Mouse (Mus musculus) bone marrow macrophage, adult 2 months (primary cell): Measurements from ENCODE around the gene Sall2. TPM values are rescaled to one million over a fixed set of nuclear protein-coding genes. Genes with fewer than 3 reads are reported as not detected.
"Not testable (repeated sequence)": the region's sequence is repeated elsewhere in the genome, so short reads cannot be mapped to it uniquely, and the experiment has no call there.

Source experiments
- H3K27ac ChIP-seq: 2 replicates; pipeline ENCODE4 v1.5.1; 2012; ENCODE audit warnings: low read depth, low read length; ENCODE audit not compliant: insufficient read depth
- H3K4me1 ChIP-seq: 2 replicates; pipeline ENCODE4 v1.6.1; 2012; ENCODE audit warnings: low read length; ENCODE audit not compliant: control insufficient read depth, insufficient read depth
- H3K4me3 ChIP-seq: 2 replicates; pipeline ENCODE4 v1.5.1; 2012; ENCODE audit warnings: mild to moderate bottlenecking, low read length, moderate library complexity; ENCODE audit not compliant: insufficient read depth
- CTCF ChIP-seq: IDR thresholded peaks from 2 replicates; pipeline ENCODE4 v1.5.1; 2012; ENCODE audit warnings: low read depth, mild to moderate bottlenecking, low read length, moderate library complexity
- POLR2A ChIP-seq: IDR thresholded peaks from 2 replicates; pipeline ENCODE4 v1.6.1; 2012; ENCODE audit warnings: mild to moderate bottlenecking, low read depth, low read length, borderline replicate concordance
- polyA plus RNA-seq: library from polyadenylated mRNA; stranded (reverse); fragments of >200 nt; gene quantifications from 2 replicates; pipeline ENCODE4 v1.2.4, GENCODE M21; 2012; ENCODE audit not compliant: missing spikeins, insufficient read depth, insufficient read length

Gene Sall2
- polyA plus RNA-seq, 1 experiment: 0.95 TPM

DNA sequence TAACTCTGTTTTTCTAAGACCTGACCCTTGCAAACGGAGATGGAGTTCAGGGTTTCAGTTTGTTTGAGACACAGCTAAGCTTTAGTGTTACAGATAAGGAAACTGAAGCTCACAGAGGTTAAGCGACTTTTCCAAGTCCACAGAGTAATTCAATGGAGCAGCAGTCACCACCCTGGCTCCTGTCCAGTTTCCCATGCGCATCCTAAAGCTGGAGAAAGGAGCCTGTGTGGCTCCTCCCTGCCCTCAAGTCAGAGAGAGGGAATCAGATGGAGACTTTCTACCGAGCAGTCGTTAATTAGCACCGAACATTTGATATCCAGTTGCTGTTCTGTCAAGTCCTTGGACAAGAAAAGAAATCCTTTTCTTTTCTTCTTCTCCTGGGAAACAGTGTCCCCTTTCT lies 9.2 kb downstream of the Sall2 start:
- no peak overlapping the region for H3K27ac ChIP-seq
- TF ChIP-seq CTCF: no peak
- no peak for TF ChIP-seq POLR2A
- no peak overlapping the region for H3K4me3 ChIP-seq
- H3K4me1 ChIP-seq: peaks cover 8% of the 10 kb centered on the region; the same call in 1 of the 2 replicates

DNA sequence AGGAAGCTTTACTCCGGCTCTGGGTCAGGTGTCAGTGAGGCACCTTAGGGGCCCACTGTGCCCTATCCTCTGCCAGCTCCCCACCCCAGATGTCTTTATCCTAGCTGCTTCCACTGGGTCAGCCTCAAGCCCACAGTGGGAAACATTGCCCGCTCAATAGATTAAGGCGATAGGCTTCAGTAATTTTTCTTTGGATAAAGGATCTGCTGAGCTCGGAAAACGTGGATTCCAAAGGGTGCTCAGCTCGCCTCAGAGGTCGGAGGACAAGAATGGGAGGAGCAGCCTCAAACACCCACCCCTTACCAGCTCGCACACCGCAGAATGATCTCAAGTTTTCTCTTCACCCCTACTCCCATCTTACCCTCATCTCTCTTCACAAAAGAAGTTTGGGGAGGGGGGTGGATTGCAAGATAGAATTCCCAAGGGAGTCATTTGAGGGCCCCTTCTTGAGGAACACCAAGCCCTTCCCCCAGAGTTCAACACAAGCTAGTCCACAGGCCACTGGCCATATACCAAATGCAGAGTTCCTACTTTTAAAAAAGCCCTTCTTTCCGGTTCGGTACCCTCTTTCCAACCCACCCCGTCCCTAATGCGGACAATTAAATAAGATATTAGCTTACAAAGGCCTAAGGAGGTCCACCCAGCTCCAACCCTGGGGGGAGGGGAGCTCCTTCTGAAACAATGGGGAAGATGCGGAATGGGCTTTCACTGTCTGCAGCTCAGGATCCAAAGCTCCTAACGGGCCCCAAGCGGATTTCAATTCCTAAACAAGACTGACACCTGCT lies 11.9 kb downstream of the Sall2 start:
- no peak overlapping the region for H3K27ac ChIP-seq
- TF ChIP-seq CTCF: no peak
- TF ChIP-seq POLR2A: no peak
- peaks cover 16% of the 10 kb centered on the region for H3K4me1 ChIP-seq
- peak overlapping the region; percentile 25; the same call in 1 of the 2 replicates for H3K4me3 ChIP-seq

DNA sequence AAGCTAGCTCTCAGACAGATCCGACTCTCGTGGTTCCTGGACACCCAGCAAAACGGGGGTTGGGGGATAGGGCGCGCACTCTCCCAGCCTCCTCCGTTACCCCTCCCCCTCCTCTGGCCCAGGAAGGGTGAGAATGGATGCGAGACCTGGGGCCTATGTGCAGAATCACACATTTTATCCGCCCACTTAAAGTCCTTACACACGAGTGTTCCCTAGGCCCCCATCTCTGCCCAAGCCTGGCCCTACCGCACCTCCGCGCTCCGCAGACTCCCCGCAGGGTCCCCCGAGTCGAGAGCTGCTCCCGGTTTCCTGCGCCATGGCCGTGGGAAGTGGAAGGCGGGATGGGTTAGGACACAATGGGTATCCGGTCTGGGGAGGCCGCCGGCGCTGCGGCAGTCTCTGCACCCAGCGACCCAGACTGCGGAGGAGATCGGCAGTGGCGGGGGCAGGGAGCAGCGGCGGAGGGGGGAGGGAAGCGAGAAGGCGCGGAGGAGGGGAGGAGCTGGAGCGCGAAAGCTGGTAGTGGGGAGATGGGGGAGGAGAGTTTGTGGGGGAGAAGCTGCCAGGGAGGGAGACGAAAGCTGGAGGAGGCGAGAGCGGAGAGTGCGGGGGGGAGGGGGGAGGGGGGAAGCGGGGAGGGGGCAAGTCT lies 12.6 kb downstream of the Sall2 start:
- Histone ChIP-seq H3K4me3 (peak overlapping the region; percentile 68), H3K27ac (no peak overlapping the region), H3K4me1 (peaks cover 16% of the 10 kb centered on the region)
- TF ChIP-seq CTCF: no peak
- no peak for TF ChIP-seq POLR2A

DNA sequence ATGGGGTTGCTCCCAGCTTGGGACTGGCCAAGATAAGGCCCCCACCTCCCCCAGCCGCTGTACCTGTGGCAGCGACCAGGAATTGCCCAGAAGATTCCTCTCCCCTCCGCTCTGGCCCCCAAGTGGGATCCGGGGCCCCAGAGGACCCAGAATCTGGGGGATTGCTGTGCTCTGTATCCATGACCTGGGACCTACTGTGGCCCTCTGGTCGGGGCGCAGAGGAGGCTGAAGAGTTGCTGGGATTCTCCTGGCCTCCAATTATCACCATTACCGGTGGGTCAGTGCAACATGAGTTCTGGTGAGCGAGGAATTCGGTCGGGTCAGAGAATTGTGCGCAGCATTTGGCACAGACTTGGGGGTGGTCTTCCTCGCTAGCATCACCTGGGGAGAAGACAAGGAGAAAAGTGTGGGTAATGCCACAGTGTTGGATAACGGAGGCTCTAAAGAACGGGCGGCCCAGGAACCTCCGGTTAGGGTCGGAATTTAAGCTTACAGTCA lies 13.2 kb downstream of the Sall2 start:
- no peak for TF ChIP-seq POLR2A
- no peak for TF ChIP-seq CTCF
- Histone ChIP-seq H3K4me1 (peaks cover 16% of the 10 kb centered on the region), H3K27ac (no peak overlapping the region), H3K4me3 (peak overlapping the region; percentile 68)

DNA sequence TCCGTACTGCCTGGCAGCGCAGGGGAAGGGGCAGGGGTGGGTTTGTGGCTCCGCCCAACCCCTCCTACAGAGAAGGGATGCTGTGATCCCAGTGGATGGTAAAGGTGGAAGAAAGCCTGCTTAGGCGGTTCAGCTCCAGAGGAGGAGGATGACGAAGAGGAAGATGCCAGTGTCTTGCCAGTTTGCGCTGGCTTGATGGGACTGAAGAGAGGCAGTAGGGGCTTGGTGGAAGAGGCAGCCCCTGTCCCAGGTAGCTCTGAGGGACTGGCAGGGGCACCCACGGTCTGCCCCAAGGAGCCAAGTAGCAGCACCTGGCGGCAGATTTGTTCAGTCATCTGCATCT lies 13.8 kb downstream of the Sall2 start:
- Histone ChIP-seq H3K4me3 (peak overlapping the region; percentile 51), H3K4me1 (peaks cover 16% of the 10 kb centered on the region), H3K27ac (no peak overlapping the region)
- no peak for TF ChIP-seq POLR2A
- TF ChIP-seq CTCF: no peak

DNA sequence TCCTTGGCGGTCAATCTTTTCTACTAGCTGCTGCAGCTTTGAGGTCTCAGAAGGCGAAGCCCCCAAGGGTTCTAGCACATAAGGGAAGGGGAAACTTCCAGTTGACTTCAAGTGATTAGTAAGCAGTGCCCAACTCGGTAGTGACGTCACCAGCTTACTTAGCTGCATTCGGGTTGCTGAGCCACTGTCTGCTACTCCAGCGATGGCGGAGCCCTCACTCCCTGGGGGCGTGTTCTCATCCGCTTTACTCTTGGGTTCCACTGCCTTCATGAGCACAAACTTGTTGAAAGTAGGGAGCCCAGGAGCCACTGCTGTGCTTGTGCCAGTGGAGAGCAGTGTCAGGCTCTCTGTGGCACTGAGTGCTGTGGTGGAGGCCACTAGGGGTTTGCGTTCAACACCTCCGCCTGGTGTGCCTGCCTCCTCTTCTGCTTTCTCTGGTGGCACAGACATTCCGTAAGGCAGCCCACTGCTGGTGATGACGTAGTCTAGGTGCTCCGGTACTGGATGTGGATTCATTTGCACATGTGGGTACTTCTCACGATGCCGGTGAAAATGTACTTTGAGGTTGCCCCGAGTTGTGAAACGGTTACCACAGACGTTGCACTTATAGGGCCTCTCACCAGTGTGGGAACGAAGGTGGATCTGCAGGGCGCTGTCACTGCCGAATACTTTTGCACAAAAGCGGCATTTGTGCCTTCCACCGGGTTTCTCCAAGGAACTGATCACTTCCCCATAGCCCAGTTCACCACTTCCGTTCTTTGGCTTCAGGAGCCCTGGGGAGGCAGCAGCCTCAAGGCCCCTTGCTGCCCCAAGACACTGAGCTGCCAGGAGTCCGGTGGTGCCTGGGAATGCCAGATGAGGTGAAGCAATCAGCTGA lies 14.4 kb downstream of the Sall2 start:
- no peak for TF ChIP-seq POLR2A
- peak; percentile 5; the same call in 1 of the 2 replicates for TF ChIP-seq CTCF
- peaks cover 16% of the 10 kb centered on the region for H3K4me1 ChIP-seq
- no peak overlapping the region for H3K27ac ChIP-seq
- H3K4me3 ChIP-seq: peak overlapping the region; percentile 51

DNA sequence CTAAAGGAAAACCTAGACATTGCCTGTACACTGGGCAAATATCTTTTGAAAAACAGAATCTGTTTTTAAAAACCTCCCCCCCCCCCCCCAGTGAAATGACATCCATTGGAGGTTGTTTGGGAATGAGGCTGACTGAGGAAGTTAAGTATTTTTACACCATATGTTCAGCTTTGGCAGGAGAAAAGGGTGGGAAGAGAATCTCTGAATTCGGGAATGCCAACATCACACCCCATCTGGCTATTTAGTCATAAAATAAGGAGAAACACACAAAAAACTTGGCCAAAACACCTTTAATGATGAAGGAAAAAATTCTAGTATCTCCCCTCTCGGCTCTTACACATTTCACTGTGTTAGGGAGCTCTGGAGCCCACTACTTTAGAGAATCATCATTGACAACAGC lies 17.7 kb downstream of the Sall2 start:
- TF ChIP-seq POLR2A: no peak
- no peak for TF ChIP-seq CTCF

DNA sequence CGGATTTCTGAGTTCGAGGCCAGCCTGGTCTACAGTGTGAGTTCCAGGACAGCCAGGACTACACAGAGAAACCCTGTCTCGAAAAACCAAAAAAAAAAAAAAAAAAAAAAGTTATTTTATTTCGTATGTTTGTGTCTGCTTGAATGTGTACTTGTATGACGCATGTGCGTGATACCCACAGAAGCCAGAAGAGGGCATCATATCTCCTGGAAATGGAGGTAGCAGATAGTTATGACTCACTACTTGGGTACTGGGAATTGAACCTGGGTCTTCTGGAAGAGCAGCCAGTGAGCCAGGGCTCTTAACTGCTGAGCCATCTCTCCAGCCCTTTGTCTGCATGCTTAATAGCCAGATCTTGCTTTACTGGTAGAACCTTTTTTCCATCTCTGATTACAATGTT lies 18.2 kb downstream of the Sall2 start:
- not testable (repeated sequence) for H3K4me3 ChIP-seq, H3K27ac ChIP-seq
- H3K4me1 ChIP-seq: peaks cover 24% of the 10 kb centered on the region

More for the DNA sequence above, 17.7 kb downstream of the Sall2 start:
- H3K27ac ChIP-seq: no peak overlapping the region
- H3K4me3 ChIP-seq: no peak overlapping the region
- peaks cover 25% of the 10 kb centered on the region for H3K4me1 ChIP-seq

DNA sequence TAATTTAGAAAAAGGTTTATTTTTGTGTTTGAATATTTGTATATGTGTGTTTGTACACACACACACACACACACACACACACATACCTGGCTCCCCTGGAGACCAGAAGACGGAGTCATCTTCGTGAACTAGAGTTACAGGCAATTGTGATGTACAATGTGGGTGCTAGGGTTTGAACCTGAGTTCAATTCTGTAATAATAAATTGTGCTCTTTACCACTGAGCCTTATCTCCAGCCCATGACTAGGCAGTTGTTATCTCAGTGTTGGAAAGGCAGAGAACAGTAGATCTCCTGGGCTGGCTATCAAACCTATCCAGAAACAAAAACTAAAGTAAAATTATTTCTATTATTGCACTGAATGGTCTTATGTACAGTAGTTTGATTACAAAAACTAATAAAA lies 22.5 kb downstream of the Sall2 start:
- Histone ChIP-seq H3K4me3 (no peak overlapping the region), H3K27ac (no peak overlapping the region), H3K4me1 (peaks cover 15% of the 10 kb centered on the region)
- TF ChIP-seq POLR2A (no peak), CTCF (no peak)
